Mouse (Mus musculus): ENCODE measurements around the gene Dph5. TPM values are rescaled to one million over a fixed set of nuclear protein-coding genes. Genes with fewer than 3 reads are reported as not detected.

The Dph5 gene
- total and polyA plus RNA-seq, 3 experiments = 37.0 to 70.0 (median 55.1) TPM

- no peak overlapping the region for H3K4me3 ChIP-seq (replicated peaks in 1 of 3; ENCODE audit: low read depth in 2 of 3, low read length in 2 of 3, poor library complexity in 1 of 3)
- H3K9ac ChIP-seq (ENCODE audit: insufficient read depth, low read depth) = no peak overlapping the region
- no peaks in the 10 kb centered on the region for H3K4me1 ChIP-seq (ENCODE audit: control insufficient read depth in 1 of 2, insufficient read depth in 2 of 2)
- no peaks in the 10 kb centered on the region for H3K27me3 ChIP-seq (replicated peaks)
- dilution Hi-C loops (cut with MboI; ENCODE audit: extremely low pct_ligation_motif_present, extremely low pct_unique_long_range_greater_than_20kb, low sequenced_read_pairs) = no loop called here
- TF ChIP-seq ZMIZ1 (IDR thresholded peaks at IDR 0.05; ENCODE audit: low read depth, low read length) (no peak), MAFK (IDR thresholded peaks at IDR 0.05; ENCODE audit: insufficient replicate concordance, low read length) (no peak), SIN3A (IDR thresholded peaks at IDR 0.05; ENCODE audit: low read length) (no peak), ZKSCAN1 (IDR thresholded peaks at IDR 0.05; ENCODE audit: borderline replicate concordance, low read depth, low read length) (no peak), MAZ (IDR thresholded peaks at IDR 0.05; ENCODE audit: low read depth, low read length) (no peak), POLR2AphosphoS2 (IDR thresholded peaks at IDR 0.05; ENCODE audit: low read depth, low read length) (no peak), JUND (conservative IDR thresholded peaks at IDR 0.05; ENCODE audit: low read depth, low read length) (no peak), GABPA (IDR thresholded peaks at IDR 0.05; ENCODE audit: insufficient replicate concordance, low read depth, low read length) (no peak), TCF12 (IDR thresholded peaks at IDR 0.05; ENCODE audit: low read depth, low read length) (no peak), MYC (IDR thresholded peaks at IDR 0.05; ENCODE audit: low read depth, low read length) (no peak), HCFC1 (IDR thresholded peaks at IDR 0.05; ENCODE audit: low read depth, low read length) (no peak), JUN (IDR thresholded peaks at IDR 0.05; ENCODE audit: insufficient read depth, low read depth, low read length) (no peak), MAX (IDR thresholded peaks at IDR 0.05; ENCODE audit: low read length) (no peak), NELFE (IDR thresholded peaks at IDR 0.05; ENCODE audit: low read depth, low read length) (no peak)
- DNase-seq (ENCODE audit: extremely low read depth) = no peak
- peaks cover 4% of the 10 kb centered on the region; the same call in 1 of the 2 replicates for H3K79me2 ChIP-seq (replicated peaks; ENCODE audit: control insufficient read depth, extremely low read depth, insufficient read depth, poor library complexity, severe bottlenecking)
- H3K9me3 ChIP-seq (replicated peaks; ENCODE audit: low read length) = no peaks in the 10 kb centered on the region
- H3K4me2 ChIP-seq (ENCODE audit: insufficient read depth, low read depth, poor library complexity, severe bottlenecking) = no peak overlapping the region
- H3K36me3 ChIP-seq (replicated peaks in 1 of 2; ENCODE audit: control insufficient read depth in 1 of 2, insufficient read depth in 1 of 2, low read length in 1 of 2) = peaks cover 33 to 93% of the 10 kb centered on the region in 2 experiments
- no peak overlapping the region for H3K27ac ChIP-seq (ENCODE audit: insufficient read depth, low read depth)
- in situ Hi-C loops (cut with MboI; ENCODE audit: low pct_ligation_motif_present, low pct_unique_long_range_greater_than_20kb, low sequenced_read_pairs) = no loop called here
Observed at GRCm38 (mm10) chr3:115944376-115944775, 56.7 kb downstream of the Dph5 start.

DNA sequence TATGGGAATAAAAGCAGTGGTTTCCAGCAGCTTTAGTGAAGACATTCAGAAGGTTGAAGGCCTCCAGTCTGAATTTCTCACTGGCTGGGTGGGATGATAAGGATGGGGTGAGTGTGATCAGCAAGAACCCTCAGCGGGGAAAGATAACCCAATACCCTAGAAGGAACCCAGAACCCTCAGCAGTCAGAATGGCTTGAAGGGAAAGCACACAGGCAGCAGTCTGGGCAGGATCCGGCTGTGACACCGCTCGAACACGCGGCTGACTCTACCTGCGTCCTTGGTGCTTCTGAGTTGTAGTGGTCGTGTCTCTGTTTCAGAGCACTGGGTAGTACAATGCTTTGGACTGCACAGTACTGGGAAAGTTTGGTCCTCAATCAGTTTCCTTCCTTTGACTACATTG, 58.6 kb downstream of the Dph5 start:
- dilution Hi-C loops (cut with MboI; ENCODE audit: extremely low pct_ligation_motif_present, extremely low pct_unique_long_range_greater_than_20kb, low sequenced_read_pairs) = no loop called here

More for the DNA sequence above, 58.6 kb downstream of the Dph5 start:
- Histone ChIP-seq H3K27me3 (replicated peaks) (no peaks in the 10 kb centered on the region), H3K4me1 (ENCODE audit: control insufficient read depth in 1 of 2, insufficient read depth in 2 of 2) (no peaks in the 10 kb centered on the region), H3K9ac (ENCODE audit: insufficient read depth, low read depth) (no peak overlapping the region), H3K27ac (ENCODE audit: insufficient read depth, low read depth) (no peak overlapping the region), H3K4me3 (replicated peaks in 1 of 3; ENCODE audit: low read depth in 2 of 3, low read length in 2 of 3, poor library complexity in 1 of 3) (no peak overlapping the region), H3K79me2 (replicated peaks; ENCODE audit: control insufficient read depth, extremely low read depth, insufficient read depth, poor library complexity, severe bottlenecking) (peaks cover 4% of the 10 kb centered on the region; the same call in 1 of the 2 replicates), H3K4me2 (ENCODE audit: insufficient read depth, low read depth, poor library complexity, severe bottlenecking) (no peak overlapping the region), H3K36me3 (replicated peaks in 1 of 2; ENCODE audit: control insufficient read depth in 1 of 2, insufficient read depth in 1 of 2, low read length in 1 of 2) (peaks cover 41 to 95% of the 10 kb centered on the region in 2 experiments), H3K9me3 (replicated peaks; ENCODE audit: low read length) (no peaks in the 10 kb centered on the region)
- no peak for DNase-seq (ENCODE audit: extremely low read depth)
- in situ Hi-C loops (cut with MboI; ENCODE audit: low pct_ligation_motif_present, low pct_unique_long_range_greater_than_20kb, low sequenced_read_pairs) = no loop called here
- TF ChIP-seq MAZ (IDR thresholded peaks at IDR 0.05; ENCODE audit: low read depth, low read length) (no peak), NRF1 (IDR thresholded peaks at IDR 0.05; ENCODE audit: low read depth, low read length) (no peak), E2F4 (IDR thresholded peaks at IDR 0.05; ENCODE audit: insufficient replicate concordance, low read depth, low read length) (no peak), CTCF (conservative IDR thresholded peaks at IDR 0.05 in 1 of 2, IDR thresholded peaks at IDR 0.05 in 1 of 2; ENCODE audit: low read depth in 2 of 2, low read length in 2 of 2) (no peak), HCFC1 (IDR thresholded peaks at IDR 0.05; ENCODE audit: low read depth, low read length) (no peak), IRF4 (IDR thresholded peaks at IDR 0.05; ENCODE audit: low read depth, low read length) (no peak), MXI1 (IDR thresholded peaks at IDR 0.05; ENCODE audit: low read depth, low read length) (no peak), RAD21 (IDR thresholded peaks at IDR 0.05; ENCODE audit: low read depth, low read length) (no peak), SMC3 (IDR thresholded peaks at IDR 0.05; ENCODE audit: low read depth, low read length) (no peak), USF2 (conservative IDR thresholded peaks at IDR 0.05; ENCODE audit: low read depth, low read length) (no peak), NELFE (IDR thresholded peaks at IDR 0.05; ENCODE audit: low read depth, low read length) (no peak), ZMIZ1 (IDR thresholded peaks at IDR 0.05; ENCODE audit: low read depth, low read length) (no peak), GABPA (IDR thresholded peaks at IDR 0.05; ENCODE audit: insufficient replicate concordance, low read depth, low read length) (no peak), ELF1 (IDR thresholded peaks at IDR 0.05; ENCODE audit: low read depth, low read length) (no peak), RCOR1 (conservative IDR thresholded peaks at IDR 0.05; ENCODE audit: low read depth, low read length) (no peak), ETS1 (conservative IDR thresholded peaks at IDR 0.05; ENCODE audit: low read depth, low read length) (no peak), USF1 (IDR thresholded peaks at IDR 0.05; ENCODE audit: low read depth, low read length) (no peak), MAFK (IDR thresholded peaks at IDR 0.05; ENCODE audit: insufficient replicate concordance, low read length) (no peak), JUN (IDR thresholded peaks at IDR 0.05; ENCODE audit: insufficient read depth, low read depth, low read length) (no peak)
